Mouse (Mus musculus): Measurements from ENCODE around the gene Prss8. TPM values are rescaled to one million over a fixed set of nuclear protein-coding genes. Genes with fewer than 3 reads are reported as not detected.
"Not testable (repeated sequence)": the region's sequence is repeated elsewhere in the genome, so short reads cannot be mapped to it uniquely, and the experiment has no call there.

Prss8 gene
- polyA plus RNA-seq, 1 experiment from 2014 or later = 101 TPM

DNA sequence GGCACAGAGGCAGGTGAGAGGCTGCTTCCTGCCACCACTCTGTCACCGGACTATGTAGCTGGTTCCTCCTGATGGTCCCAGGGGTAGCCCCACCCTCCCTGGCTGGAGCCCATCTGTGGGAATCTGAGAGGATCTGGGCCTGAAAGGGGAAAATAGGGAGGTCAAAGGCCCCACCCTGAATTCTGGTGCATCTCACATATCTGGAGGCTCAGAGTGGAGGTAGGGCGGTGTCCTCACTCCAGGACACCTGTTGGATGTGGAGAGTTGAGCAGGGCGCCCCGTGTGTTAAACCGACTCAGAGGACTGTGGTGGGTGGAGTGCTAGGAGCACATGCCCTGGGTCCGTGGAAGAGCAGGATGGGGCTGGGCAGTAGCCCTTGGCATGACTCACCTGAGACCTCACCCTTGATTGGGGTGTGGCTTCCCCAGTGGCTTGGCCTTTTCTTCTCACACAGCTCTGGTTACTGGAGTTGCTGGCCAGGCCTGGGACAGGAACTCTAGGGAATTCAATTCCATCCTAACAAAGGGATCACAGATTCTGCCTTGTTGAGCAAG lies 16.6 kb upstream of the Prss8 start, which contains the start of gene Prss36:
Prss36 (minus strand) TSS at position 256 of the 554 bp plus-strand sequence.
- ATAC-seq (ENCODE audit: low read depth) = 0 out of 2 replicates have a peak, but pooled peaks have one; percentile 28
- Histone ChIP-seq H3K4me3 (ENCODE audit: low read length) (no peak within 1 kb of the TSS), H3K27ac (ENCODE audit: low read length) (no peak within 1 kb of the TSS), H3K27me3 (ENCODE audit: control insufficient read depth, insufficient read depth, low read depth, low read length) (peaks cover 18% of the 10 kb centered on the region; the same call in 1 of the 2 replicates), H3K4me2 (ENCODE audit: low read depth, low read length) (no peak within 1 kb of the TSS), H3K9ac (ENCODE audit: low read length) (no peak within 1 kb of the TSS), H3K9me3 (ENCODE audit: control insufficient read depth, low read length) (no peaks in the 10 kb centered on the region), H3K4me1 (replicated peaks; ENCODE audit: control insufficient read depth, insufficient read depth, low read length) (no peaks in the 10 kb centered on the region), H3K36me3 (ENCODE audit: control insufficient read depth, insufficient read depth, low read length) (no peaks in the 10 kb centered on the region)
- 61% methylated on average over 6 of the region's 6 CpGs for WGBS

DNA sequence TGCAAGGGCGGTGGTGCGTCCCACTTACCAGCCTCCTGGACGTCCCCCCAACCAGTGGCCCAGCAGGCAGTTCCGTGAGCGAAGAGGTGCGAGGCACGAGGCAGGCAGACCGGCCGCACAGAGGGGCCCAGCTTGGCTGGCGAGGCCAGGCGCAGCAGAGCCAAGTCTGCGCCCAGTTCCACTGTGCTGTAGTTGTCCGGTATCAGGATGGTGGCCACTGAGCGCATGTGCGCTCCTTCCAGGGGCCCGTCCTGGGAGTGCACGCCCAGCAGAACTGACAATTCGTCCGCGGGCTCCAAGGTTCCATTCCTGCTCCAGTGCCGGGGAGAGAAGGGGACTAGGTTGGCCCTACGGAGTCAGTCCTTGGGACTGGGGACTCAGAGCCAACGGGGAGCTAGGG lies 14.7 kb upstream of the Prss8 start:
- Histone ChIP-seq H3K9me3 (ENCODE audit: control insufficient read depth, low read length) (no peaks in the 10 kb centered on the region), H3K36me3 (ENCODE audit: control insufficient read depth, insufficient read depth, low read length) (no peaks in the 10 kb centered on the region), H3K27ac (ENCODE audit: low read length) (no peak overlapping the region), H3K4me3 (ENCODE audit: low read length) (peak overlapping the region; percentile 26; the same call in 1 of the 2 replicates), H3K9ac (ENCODE audit: low read length) (peak overlapping the region; percentile 33; the same call in 1 of the 2 replicates), H3K27me3 (ENCODE audit: control insufficient read depth, insufficient read depth, low read depth, low read length) (peaks cover 18% of the 10 kb centered on the region; the same call in 1 of the 2 replicates), H3K4me2 (ENCODE audit: low read depth, low read length) (peak overlapping the region; percentile 42), H3K4me1 (replicated peaks; ENCODE audit: control insufficient read depth, insufficient read depth, low read length) (no peaks in the 10 kb centered on the region)
- peak; percentile 74 for ATAC-seq (ENCODE audit: low read depth)
- 8% methylated on average over 23 of the region's 23 CpGs for WGBS

DNA sequence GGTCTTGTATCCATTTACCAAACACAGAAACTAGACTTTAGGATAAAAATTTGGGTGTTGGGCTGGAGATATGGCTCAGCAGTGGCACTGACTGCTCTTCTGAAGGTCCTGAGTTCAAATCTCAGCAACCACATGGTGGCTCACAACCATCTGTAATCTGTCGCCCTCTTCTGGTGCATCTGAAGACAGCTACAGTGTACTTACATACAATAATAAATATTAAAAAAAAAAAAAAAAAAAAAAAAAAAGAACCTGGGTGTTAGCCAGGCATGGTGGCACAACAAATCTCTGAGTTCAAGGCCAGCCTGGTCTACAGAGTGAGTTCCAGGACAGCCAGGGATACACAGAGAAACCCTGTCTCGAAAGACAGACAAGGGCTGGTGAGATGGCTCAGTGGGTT lies 12.2 kb upstream of the Prss8 start:
- H3K9ac ChIP-seq (ENCODE audit: low read length); H3K9me3 ChIP-seq (ENCODE audit: control insufficient read depth, low read length); H3K27ac ChIP-seq (ENCODE audit: low read length); H3K36me3 ChIP-seq (ENCODE audit: control insufficient read depth, insufficient read depth, low read length); H3K4me2 ChIP-seq (ENCODE audit: low read depth, low read length); H3K4me3 ChIP-seq (ENCODE audit: low read length); H3K4me1 ChIP-seq (replicated peaks; ENCODE audit: control insufficient read depth, insufficient read depth, low read length); ATAC-seq (ENCODE audit: low read depth): not testable (repeated sequence)
- H3K27me3 ChIP-seq (ENCODE audit: control insufficient read depth, insufficient read depth, low read depth, low read length) = peaks cover 18% of the 10 kb centered on the region; the same call in 1 of the 2 replicates
- WGBS = 56% methylated on average over 2 of the region's 2 CpGs

DNA sequence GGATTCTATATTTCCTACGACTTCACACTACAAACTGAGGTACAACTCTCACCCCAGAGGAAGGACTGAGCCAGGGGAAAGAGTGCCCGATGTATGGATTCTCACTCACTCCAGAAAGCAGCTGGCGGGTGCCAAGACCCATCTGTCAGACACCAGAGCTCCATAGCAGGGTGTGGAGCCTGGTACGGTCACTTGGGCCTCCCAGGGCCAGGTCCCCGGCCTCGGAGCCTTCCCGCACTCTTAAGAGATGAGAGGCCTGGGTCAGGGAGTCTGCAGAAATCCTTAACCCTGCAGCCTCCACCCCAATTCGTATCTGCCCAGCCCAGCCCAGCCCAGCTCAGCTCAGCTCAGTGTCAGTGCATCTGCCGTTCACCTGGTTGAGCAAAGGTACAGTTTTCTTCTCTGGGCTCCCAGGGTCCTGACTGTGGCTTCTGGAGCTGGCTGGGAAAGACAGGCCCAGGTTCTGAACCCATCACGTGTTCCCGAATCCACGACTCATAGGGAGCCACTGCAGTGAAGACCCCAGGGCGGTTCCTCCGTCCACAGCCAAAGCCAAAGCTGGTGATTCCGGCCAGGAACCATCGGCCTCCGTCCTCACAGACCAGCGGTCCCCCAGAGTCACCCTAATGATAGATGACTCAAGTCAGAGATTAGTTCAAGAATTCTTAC lies 6.4 kb upstream of the Prss8 start:
- no peaks in the 10 kb centered on the region for H3K9me3 ChIP-seq (ENCODE audit: control insufficient read depth, low read length)
- 49% methylated on average over 18 of the region's 18 CpGs for WGBS
- H3K27ac ChIP-seq (ENCODE audit: low read length) = no peak overlapping the region; the same call in 1 of the 2 replicates
- no peaks in the 10 kb centered on the region for H3K27me3 ChIP-seq (ENCODE audit: control insufficient read depth, insufficient read depth, low read depth, low read length)
- no peaks in the 10 kb centered on the region for H3K36me3 ChIP-seq (ENCODE audit: control insufficient read depth, insufficient read depth, low read length)
- ATAC-seq (ENCODE audit: low read depth) = no peak
- H3K4me3 ChIP-seq (ENCODE audit: low read length) = peak overlapping the region; percentile 82
- peak overlapping the region; percentile 99 for H3K4me2 ChIP-seq (ENCODE audit: low read depth, low read length)
- peak overlapping the region; percentile 90 for H3K9ac ChIP-seq (ENCODE audit: low read length)
- peaks cover 35% of the 10 kb centered on the region for H3K4me1 ChIP-seq (replicated peaks; ENCODE audit: control insufficient read depth, insufficient read depth, low read length)

DNA sequence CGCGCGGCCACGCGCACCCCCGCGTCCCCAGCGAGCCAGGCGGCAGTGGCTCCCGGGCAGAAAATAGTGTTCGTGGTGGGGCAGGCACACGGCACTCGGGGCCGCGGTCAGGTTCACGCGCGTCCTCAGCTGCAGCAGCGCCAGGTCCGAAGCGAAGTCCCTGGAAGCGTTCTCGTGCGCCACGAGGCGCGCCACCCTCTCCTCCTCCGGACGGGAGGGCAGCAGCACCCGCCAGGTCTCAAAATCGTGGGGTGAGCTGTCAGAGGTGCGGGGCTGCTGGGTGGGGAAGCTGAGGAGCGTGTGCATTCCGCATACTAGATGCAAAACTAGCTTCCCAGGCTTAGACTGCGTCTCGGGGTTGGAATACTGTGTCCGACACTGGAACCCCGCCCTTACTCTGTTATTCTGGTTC lies 5.8 kb upstream of the Prss8 start:
- Histone ChIP-seq H3K4me1 (replicated peaks; ENCODE audit: control insufficient read depth, insufficient read depth, low read length) (peaks cover 39% of the 10 kb centered on the region), H3K9ac (ENCODE audit: low read length) (peak overlapping the region; percentile 90), H3K4me3 (ENCODE audit: low read length) (peak overlapping the region; percentile 82), H3K36me3 (ENCODE audit: control insufficient read depth, insufficient read depth, low read length) (no peaks in the 10 kb centered on the region), H3K4me2 (ENCODE audit: low read depth, low read length) (peak overlapping the region; percentile 99), H3K27ac (ENCODE audit: low read length) (peak overlapping the region; percentile 75), H3K27me3 (ENCODE audit: control insufficient read depth, insufficient read depth, low read depth, low read length) (no peaks in the 10 kb centered on the region), H3K9me3 (ENCODE audit: control insufficient read depth, low read length) (no peaks in the 10 kb centered on the region)
- WGBS = under 1% methylated on average over 32 of the region's 38 CpGs
- ATAC-seq (ENCODE audit: low read depth) = peak; percentile 27

DNA sequence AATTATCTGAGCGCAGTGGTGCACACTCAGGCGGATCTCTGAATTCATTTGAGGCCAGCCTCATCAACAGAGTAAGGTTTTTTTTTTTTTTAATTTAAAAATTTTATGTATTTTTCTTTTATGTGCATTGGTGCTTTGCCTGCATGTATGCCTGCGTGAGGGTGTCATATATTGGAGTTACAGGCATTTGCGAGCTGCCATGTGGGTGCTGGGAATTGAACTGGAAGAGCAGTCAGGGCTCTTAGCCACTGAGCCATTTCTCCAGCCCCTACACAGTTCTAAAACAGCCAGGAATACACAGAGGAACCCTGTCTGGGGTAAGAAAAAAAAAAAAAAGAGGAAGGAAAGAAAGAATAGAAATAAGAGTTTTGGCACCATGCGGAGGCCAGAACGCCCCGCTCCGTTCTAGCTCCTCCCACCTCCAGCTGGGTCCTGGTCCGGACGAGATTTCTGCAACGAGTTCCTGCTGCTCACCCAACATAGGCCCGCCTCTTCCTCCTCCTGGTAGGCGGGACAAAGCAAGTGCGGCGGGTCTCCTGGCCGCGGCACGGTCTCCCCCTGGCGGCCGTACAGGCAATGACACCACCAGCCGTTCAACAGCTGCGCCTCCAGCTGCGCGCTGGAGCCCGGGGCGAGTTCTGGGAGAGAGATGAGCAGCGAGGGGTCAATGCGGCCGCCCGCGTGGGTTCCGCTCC lies 5.3 kb upstream of the Prss8 start:
- Histone ChIP-seq H3K27me3 (ENCODE audit: control insufficient read depth, insufficient read depth, low read depth, low read length) (no peaks in the 10 kb centered on the region), H3K9ac (ENCODE audit: low read length) (peak overlapping the region; percentile 90), H3K4me1 (replicated peaks; ENCODE audit: control insufficient read depth, insufficient read depth, low read length) (peaks cover 39% of the 10 kb centered on the region), H3K27ac (ENCODE audit: low read length) (peak overlapping the region; percentile 77), H3K4me3 (ENCODE audit: low read length) (peak overlapping the region; percentile 82), H3K36me3 (ENCODE audit: control insufficient read depth, insufficient read depth, low read length) (no peaks in the 10 kb centered on the region), H3K9me3 (ENCODE audit: control insufficient read depth, low read length) (no peaks in the 10 kb centered on the region), H3K4me2 (ENCODE audit: low read depth, low read length) (peak overlapping the region; percentile 99)
- peak; percentile 93 for ATAC-seq (ENCODE audit: low read depth)
- 5% methylated on average over 32 of the region's 32 CpGs for WGBS

DNA sequence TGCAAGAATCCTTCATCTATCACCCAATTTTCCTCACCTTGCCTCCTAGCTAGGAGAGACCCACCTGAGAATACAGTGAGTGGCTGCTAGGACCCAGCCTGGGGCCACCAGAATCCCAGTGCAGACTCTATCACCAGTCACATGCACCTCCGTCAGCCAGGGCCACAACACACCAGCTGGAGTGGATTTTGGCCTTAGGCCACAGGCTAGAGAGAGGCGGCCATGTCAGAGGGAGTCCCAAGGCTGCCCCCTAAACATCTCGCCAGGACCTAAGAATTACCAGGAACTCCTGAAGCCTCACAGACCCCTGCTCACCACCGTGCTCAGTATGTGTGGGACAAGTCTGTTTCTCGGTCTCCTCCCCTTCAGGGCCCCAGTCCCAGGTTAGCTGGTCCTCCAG lies 4.2 kb upstream of the Prss8 start:
- H3K9me3 ChIP-seq (ENCODE audit: control insufficient read depth, low read length) = no peaks in the 10 kb centered on the region
- no peak for ATAC-seq (ENCODE audit: low read depth)
- H3K36me3 ChIP-seq (ENCODE audit: control insufficient read depth, insufficient read depth, low read length) = no peaks in the 10 kb centered on the region
- H3K27ac ChIP-seq (ENCODE audit: low read length) = peak overlapping the region; percentile 95; the same call in 1 of the 2 replicates
- H3K27me3 ChIP-seq (ENCODE audit: control insufficient read depth, insufficient read depth, low read depth, low read length) = no peaks in the 10 kb centered on the region
- H3K9ac ChIP-seq (ENCODE audit: low read length) = peak overlapping the region; percentile 39
- 79% methylated on average over 5 of the region's 5 CpGs for WGBS
- H3K4me2 ChIP-seq (ENCODE audit: low read depth, low read length) = no peak overlapping the region
- H3K4me1 ChIP-seq (replicated peaks; ENCODE audit: control insufficient read depth, insufficient read depth, low read length) = peaks cover 39% of the 10 kb centered on the region
- no peak overlapping the region for H3K4me3 ChIP-seq (ENCODE audit: low read length)

DNA sequence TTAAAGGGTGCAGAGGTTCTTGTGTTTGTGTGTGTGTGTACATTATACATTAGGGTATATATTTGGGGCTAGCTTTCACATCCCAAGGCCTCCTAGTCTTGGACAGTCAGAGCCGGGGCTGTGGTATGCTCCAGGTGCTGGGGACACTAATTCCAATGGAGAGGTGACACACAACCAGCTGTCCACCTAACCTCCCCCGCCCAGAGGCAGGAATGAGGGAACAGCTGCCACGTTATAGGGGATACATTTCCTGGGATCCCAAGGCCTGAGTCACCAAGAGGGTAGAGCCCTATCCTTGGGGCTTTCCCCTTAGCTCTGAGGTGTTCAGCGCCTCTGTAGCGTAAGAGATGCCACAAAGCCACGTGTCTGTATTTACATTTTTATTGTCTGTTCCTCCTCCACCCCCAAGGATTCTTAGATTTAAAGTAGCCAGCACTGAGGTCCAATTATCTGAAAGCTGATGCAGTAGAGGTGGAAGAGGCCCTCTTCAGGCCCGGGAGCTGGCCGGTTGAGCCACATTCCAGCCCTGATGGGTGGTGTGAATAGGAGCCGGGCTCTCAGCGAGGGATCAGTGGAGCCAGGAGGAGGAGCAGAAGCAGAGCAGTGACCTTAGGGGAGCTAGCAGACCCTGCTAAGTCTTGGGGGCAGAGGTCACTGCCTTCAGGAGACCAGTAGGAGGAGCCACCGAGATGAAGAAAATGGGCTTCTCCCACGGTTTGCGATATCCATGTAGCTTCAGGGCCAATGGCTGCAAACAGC lies 2.5 kb upstream of the Prss8 start:
- Histone ChIP-seq H3K27me3 (ENCODE audit: control insufficient read depth, insufficient read depth, low read depth, low read length) (no peaks in the 10 kb centered on the region), H3K4me2 (ENCODE audit: low read depth, low read length) (peak overlapping the region; percentile 42), H3K9ac (ENCODE audit: low read length) (peak overlapping the region; percentile 52), H3K9me3 (ENCODE audit: control insufficient read depth, low read length) (no peaks in the 10 kb centered on the region), H3K36me3 (ENCODE audit: control insufficient read depth, insufficient read depth, low read length) (no peaks in the 10 kb centered on the region; the same call in 1 of the 2 replicates), H3K4me1 (replicated peaks; ENCODE audit: control insufficient read depth, insufficient read depth, low read length) (peaks cover 39% of the 10 kb centered on the region), H3K4me3 (ENCODE audit: low read length) (peak overlapping the region; percentile 9; the same call in 1 of the 2 replicates), H3K27ac (ENCODE audit: low read length) (peak overlapping the region; percentile 95)
- whole genome bisulfite sequencing = 16% methylated on average over 13 of the region's 13 CpGs
- peak; percentile 34 for ATAC-seq (ENCODE audit: low read depth)

Measured in lung, embryonic 16.5 days (tissue).